Mouse (Mus musculus) spleen, postnatal 36 days (tissue): ENCODE measurements around the gene Slc25a22.
"Not testable (repeated sequence)": the region's sequence is repeated elsewhere in the genome, so short reads cannot be mapped to it uniquely, and the experiment has no call there.

Experiments used
- DNase-seq, 2 experiments: peaks; one replicate each; pipeline ENCODE4 v3.0.0; 2022; ENCODE audit warnings: low spot score in 2 of 2, mixed read lengths in 1 of 2

The Slc25a22 gene

DNA sequence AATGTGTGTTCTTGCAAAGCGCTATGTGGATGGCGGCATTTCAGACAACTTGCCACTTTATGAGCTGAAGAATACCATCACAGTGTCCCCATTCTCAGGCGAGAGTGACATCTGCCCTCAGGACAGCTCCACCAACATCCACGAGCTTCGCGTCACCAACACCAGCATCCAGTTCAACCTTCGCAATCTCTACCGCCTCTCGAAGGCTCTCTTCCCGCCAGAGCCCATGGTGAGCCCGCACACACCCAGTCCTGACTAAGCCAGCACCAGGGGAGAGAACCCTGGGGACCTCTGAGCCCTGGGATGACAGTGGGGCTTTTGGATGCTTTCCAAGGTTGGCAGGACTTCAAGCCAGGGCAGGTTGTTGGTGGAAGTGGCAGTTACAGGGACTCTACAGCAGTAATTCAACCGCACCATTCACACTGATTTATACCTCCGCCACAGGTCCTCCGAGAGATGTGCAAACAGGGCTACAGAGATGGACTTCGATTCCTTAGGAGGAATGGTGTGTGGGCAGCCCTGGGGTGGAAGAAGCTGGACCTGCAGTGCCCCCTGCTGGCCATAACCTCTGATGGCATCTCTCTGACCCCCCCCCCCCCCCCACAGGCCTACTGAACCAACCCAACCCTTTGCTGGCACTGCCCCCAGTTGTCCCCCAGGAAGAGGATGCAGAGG lies 20.4 kb upstream of the Slc25a22 start:
- DNase-seq: no peak

DNA sequence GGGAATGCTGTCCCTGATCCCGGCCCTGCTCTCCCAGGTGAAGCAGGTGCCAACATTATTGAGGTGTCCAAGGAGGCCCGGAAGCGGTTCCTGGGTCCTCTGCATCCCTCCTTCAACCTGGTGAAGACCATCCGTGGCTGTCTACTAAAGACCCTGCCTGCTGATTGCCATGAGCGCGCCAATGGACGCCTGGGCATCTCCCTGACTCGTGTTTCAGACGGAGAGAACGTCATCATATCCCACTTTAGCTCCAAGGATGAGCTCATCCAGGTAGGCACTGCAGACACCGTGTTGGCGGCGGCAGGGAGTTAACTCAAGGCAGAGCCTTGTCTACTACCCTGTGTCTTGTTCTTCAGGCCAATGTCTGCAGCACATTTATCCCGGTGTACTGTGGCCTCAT lies 19.5 kb upstream of the Slc25a22 start:
- no peak for DNase-seq

DNA sequence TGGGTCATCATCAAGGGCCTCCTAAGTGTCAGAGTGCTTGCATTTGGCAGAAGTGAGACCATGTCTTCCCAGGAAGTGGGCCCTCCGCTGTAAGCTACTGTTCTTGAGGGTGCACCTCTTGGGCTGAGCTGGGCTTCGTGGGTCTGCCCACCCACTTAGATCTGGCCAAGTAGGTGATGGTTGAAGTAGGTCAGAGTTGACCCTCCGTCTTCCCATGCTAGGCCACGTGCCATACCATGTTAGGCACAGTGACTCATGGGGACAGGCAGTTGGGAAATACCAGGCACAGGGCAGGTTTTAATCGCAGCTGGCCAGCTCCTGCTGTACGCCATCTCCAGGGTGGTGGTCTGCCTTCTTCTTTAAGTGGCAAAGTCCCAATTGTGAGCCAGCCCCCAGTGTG lies 19.0 kb upstream of the Slc25a22 start:
- no peak for DNase-seq

DNA sequence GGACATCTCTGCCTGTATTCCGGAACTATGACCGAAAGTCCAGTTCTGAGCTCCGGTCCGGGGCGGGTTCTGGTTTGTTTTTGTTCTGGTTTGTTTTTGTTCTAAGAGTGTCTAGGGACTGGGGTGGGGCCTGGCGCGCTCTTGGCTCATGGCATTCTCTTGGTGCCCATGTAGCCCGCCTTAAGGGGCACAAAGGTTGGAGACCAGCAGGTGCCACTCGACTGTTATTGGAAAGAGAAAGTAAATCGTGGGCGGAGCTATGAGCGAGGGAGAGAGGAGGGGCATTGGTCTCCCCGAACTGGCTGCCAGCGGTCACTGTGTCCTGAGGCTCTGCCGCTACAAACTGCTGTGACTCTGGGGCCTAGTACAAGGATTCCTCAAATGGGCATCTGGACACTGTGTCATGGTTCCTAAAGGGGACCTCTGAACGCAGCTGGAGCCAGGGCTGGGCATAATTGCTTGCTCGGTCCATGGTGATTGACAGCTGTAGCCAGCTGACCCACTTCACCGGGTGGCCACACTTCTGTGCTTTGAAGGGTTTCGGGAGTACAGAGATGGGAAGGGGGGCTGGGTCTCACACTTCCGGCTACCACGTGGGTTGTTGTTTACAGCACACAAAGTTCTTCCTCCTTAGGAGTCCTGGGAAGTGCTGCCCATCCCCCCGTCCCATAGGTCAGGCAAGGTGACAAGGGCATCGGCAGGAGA lies 18.1 kb upstream of the Slc25a22 start:
- peak; percentile 71 to 80 for DNase-seq

DNA sequence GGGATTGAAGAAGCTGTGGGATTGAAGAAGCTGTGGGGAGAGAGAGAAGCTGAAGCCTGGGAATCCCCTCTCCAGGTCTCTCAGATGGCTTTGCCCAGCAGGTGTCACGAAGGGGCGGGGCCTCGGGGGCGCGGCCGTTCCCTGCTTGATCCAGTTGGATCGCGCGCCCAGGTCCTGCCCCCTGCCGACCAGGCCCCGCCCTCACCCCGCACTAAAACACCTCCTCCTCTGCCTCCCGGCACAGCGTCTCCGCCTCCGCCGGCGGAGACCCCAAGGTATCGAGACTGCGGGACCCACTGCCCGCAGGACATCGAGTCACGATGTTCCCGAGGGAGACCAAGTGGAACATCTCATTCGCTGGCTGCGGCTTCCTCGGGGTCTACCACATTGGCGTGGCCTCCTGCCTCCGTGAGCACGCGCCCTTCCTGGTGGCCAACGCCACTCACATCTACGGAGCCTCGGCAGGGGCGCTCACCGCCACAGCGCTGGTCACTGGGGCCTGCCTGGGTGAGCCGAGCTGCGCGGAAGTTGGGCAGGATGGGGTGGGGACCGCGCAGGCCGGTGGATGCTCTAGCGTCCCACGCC lies 17.4 kb upstream of the Slc25a22 start, which contains the start of gene Pnpla2:
Gene Pnpla2 (plus strand): TSS at position 232 of the 585 bp plus-strand sequence.
- peak; percentile 94 to 96 for DNase-seq

DNA sequence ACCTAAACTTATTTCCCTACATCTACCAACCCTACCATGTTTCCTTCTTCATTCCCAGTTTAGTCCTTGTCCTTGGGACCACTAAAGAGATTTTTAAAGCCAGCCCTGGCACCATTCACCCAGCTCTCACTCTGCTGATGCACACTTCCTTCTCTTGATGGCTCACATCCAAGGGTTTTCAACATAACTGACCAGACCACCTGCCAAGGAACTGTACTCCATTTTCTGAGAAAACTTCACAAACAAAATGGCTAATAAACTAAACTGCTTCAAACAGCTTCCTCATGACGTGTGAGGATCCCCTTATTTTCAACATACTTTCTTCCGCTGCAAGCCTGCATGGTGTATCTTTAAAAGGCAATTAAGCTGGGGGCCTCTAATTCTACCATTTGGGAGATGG lies 15.9 kb upstream of the Slc25a22 start:
- DNase-seq: no peak

DNA sequence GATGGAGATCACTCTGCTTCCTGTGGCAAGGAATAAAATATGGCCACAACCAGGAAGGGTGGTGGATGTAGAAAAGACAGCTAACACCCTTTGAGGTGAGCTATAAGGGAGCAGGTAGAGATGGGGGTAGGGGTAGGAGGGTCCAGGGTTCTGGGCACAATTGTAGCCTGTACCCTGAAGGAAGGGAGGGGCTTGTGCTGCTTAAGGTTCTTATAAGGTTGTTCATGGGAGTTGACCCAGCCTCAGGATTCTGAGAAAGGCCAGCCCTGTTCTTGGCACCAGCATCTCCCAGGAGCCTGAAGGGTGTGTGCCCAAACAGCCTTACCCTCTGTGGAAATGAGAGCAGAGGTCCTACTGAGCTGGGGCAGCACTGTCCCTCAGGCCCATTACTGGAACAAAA lies 14.2 kb upstream of the Slc25a22 start:
- no peak for DNase-seq

DNA sequence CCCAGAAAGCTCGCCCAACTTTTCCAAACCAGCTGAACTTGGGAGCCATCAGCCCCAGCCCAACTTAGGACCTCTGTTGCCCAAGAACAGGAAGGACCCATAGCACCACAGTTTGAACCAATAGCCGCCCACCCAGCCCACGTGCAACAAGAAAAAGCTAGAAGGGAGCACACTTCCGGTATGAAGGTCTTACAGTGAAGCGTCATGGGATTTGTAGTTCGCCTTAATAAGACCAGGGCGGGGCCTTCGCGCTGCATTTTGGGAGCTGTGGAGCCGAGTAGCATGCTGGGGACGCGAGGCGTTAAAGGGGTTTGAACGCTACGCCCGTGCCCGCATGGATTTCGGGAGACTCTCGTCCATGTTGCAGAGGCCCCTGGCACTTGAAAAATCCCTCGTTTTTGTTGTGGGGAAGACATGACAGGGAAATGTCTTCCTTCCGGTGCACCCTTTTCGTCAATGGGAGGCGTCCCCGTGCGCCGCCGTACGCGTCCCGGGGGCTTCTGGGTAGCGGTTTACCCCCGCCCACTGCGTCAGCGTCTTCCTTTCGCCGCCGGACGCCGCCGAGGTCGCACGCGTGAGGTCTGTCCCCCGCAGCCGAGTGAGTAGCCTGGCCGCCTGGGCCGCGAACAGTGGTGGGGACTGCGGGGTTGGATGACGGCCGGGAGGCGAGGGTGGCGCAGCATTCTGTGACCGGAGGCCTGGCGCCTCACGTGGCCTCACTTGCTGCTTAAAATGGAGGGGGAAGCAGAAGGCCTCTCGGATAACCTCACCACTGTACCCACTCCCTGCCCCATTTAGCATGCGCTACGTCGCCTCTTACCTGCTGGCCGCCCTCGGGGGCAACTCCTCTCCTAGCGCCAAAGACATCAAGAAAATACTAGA lies 9.7 kb upstream of the Slc25a22 start, which contains the start of gene Rplp2:
Gene Rplp2 (plus strand): TSS at position 261 of the 882 bp plus-strand sequence.
- DNase-seq: peak; percentile 93 to 94

DNA sequence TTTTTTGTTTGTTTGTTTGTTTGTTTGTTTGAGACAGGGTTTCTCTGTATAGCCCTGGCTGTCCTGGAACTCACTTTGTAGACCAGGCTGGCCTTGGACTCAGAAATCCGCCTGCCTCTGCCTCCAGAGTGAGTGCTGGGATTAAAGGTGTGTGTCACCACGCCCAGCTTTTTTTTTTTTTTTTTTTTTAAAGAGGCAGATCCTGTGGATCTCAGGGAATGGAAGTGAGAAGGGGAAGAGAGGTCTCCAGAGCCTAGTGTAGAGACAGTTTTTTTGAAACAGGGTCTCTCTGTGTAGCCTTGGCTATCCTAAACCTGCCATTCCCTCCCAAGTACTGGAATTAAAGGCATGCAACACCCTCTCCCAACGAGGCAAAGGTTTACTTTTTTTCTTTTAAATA lies 8.7 kb upstream of the Slc25a22 start:
- DNase-seq: not testable (repeated sequence)

DNA sequence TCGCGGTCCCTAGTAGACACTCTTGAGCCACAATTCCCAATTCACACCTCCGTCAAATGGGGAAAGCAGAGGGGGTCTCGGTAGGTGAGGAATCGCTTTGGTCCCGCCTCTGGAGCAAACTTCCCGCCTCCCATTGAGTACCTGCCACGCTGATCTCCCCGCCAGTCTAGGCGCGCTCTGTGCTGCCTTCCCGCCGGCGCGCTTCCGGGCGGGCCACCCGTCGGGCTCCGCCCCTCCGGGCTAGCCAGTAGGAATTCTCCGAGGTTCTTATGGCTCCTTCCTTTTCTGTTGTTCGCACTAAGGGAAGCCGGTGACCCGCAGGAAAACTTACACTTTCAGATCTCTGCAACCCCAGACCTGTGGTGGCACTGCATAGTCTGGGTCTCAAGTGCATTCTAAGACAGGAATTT lies 6.1 kb upstream of the Slc25a22 start, which contains the start of gene Pidd1:
Gene Pidd1 (minus strand): TSS at position 198 of the 410 bp plus-strand sequence.
- DNase-seq: peak; percentile 58 to 70

DNA sequence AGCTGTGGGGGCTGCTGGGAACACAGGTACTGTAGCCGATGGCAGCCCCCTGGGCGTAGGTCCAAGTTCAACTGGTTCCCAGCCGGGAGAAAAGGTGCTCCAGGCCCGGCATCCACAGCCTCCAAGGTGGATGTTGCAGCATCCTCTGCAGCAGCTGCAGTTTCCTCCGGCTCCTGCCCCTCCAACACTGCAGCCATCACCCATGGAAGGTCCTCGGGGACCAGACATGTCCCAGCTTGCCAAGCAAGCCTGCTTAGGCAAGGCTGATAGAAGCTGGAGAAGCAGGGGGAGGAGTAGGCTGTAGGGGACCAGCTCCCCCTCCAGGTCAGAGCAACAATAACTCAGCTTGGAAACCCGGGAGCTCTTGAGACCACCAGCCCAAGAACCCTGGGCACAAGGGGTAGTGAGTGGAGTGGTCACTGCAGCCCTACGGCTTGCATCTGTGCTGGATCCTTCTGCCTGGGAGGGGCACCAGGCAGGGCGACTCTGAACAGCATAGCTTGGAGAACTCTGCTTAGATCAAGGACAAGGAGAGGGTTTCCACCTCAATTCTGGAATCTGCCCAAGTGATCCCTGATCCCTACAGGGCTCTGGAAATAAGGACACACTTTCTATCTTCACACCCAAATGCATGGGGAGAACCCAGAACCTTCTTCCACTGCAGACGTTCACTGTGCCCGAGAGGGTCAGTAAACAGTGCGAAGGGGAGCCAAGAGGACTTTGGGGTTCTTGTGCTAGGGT lies 5.6 kb upstream of the Slc25a22 start:
- DNase-seq: no peak

DNA sequence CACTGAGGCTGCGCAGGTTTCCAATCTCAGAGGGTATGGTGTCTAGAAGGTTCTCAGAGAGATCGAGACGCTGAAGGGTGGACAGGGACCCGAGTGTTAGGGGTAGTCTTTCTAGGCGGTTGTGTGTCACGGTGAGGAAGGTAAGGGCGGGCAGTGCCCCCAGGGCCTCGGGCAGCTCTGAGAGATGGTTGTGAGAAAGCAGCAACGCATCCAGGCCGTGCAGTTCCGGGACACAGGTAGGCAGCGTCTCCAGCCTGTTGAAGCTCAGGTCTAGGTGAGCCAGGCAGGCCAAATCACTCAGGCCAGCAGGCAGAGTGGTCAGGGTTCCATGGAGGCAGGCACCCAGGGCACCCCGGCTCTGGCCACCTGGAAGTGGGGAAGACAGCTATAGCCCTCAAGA lies 4.5 kb upstream of the Slc25a22 start:
- DNase-seq: no peak

DNA sequence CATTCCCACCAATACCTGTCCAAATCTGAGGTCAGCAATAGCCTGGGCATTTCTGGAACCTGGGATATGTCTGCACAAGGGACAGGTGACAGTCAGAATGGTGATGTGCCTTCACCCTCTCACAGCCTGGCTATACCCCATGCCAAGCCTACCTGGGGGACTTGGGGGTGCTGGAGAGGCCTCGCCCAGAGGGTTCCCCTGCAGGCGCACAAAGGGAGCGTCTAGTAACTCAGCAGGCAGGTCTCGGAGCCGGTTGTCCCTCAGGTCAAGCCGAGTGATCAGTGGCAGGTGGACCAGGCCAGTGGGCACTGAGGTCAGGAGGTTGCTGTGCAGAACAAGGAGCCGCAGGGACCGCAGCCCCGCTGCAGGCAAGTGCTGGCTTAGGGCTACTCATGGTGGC lies 3.8 kb upstream of the Slc25a22 start:
- no peak for DNase-seq

DNA sequence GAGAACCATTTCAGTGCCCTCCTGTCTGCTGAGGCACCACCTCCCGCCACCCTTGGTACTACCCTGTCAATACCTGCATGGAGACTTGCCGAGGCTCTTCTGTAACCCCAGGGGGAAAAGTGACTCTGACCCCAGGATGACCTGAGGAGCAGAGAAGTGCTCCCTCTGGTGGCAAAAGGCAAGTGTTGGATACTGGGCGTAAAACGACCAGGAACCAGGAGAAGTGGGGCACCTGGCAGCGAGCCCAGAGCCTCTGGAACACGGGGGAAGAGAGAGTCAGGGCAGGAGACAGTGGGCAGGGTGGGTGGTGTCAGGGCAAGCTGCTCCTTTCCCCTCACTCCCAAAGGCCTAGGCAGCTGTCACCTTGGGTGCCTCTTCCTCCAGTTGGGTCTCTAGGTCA lies 2.9 kb upstream of the Slc25a22 start:
- DNase-seq: no peak

DNA sequence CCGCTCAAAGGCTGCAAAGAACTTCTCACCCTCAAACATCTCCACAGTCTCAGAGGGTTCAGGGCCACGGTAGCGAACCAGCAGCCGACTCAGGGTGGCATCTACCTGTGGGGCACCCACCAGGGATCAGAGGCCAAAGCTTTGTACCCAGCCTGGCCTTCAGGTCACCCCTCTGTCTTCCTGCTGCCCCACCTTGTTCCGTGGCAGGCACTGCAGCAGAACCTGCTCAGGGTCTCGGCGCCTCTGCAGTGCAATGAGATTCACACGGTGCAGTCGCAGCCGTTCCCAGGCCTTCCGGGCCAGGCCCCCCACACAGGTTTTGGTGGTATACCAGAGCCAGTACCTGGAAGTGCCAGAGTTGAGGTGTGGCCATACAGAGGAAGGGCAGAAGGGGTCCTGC lies 2.1 kb upstream of the Slc25a22 start:
- DNase-seq: no peak

DNA sequence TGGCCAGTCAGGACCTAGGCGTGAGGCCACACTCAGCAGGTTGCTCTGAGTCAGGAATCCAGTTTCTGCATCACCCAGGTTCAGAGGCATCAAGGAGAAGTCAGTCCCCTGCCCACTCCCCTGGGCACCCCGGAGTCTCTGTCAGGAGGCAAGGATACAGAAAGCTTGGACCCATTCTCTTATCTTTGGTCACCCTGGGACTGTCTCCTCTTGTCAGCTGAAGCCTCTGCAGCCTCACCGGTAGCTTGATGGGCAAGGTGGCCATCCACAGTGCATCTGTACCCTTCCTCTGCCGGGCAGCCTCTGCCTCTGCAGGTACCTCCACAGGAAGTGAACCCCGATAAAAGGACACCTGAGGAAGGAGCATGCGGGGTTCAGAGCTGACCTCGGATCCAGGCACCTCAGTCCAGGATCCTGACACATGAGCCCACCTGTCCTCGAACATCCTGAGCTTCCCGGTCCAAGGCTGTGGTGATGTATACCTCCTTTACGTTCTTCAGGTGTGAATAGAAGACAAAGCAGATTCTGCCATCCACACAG lies 1.5 kb upstream of the Slc25a22 start:
- DNase-seq: no peak

DNA sequence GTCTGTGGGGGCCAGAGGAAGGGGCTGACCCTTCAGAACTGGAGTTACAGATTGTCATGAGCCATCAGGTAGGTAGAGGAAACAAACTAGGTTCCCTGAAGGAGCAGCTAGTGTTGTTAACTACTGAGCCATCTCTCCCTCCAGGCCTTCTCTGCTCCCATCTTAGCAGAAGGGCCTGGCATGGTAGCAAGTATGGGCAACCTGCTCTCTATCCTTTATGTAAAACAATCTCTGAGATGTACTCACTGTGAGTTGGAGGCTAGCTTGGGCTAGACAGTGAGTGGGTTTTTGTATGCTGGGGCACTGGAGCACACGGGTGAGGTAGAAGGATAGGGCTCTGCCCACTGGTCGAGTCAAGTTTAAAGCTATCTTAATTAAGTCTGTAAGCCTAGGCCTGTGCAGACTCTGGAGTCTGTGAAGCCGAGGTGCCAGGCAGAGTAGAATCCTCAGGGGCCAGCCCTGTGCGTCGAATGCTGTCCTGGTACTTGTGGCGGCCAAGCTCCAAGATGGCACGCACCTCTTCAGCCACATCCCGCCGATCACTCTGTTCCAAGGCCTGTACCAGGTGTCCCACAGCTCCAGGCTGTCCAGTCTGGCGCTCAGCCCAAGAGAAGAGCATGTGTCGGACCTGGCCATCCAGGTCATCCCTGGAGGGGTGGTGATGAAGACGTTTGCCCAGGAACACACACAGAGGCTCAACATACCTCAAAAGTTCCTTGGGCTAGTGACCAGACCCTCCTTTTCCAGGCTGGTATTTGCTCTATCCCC lies 693 bp upstream of the Slc25a22 start:
- DNase-seq: no peak

DNA sequence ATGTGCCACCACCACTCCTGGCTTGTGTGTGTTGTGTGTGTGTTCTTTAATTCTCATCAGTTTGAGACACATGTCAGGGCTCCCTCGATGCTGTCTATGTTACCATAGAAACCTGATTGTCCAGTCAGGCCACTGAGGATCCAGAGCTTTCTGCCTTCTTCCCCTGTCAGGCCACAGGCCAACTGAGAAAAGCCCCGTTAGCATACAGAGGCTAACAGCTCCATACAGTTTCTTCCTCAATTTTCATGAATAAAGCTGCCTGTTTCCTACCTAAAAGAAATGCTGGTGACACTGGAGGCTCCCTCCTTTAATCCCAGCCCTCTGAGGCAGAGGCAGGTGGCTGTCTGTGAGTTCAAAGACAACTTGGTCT lies 1.2 kb downstream of the Slc25a22 start:
- no peak for DNase-seq

DNA sequence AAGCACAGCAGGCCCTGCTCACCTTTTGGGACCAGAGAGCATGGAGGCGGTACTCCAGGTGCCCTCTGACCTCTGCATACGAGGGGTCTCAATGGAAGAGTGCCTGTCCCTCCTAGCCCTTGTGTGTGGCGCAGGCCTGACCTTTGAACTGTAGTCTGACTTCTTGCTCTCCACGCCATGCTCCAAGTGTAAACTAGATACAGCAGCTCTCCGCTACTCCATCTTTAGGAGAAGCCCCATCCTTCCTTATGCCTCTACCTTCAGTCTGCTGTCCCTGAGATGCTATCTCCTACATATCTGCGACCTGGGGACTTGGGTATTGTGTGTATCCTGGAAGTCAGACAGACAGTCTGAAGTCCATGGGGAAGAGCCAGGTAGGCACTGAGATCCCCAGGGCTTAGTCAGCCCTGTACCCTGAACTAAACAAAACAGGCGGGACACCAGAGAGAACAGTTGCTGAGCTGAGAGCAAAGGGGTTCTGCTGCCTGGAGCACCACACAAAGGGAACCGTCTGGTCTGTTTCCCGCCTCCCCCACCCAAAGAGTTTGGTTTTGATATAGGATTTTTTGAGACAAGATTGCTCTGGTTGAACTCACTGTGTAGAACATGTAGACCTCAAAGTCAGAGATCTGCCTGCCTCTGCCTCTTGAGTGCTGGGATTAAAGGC lies 1.7 kb downstream of the Slc25a22 start:
- DNase-seq: no peak
